Mouse (Mus musculus) frontal cortex, adult (tissue): ENCODE results near the gene Sgms2.
A peak's percentile ranks its signal among the peaks of the same experiment; 100 is the strongest.
"Not testable (repeated sequence)": the region's sequence is repeated elsewhere in the genome, so short reads cannot be mapped to it uniquely, and the experiment has no call there.

Experiments used
- ATAC-seq: cut with Nextera tagmentation; 2 replicates; pipeline ENCODE4 v1.9.2; 2017; ENCODE audit warnings: mild to moderate bottlenecking, moderate library complexity, mixed read lengths; ENCODE audit not compliant: low TSS enrichment

The Sgms2 gene

DNA sequence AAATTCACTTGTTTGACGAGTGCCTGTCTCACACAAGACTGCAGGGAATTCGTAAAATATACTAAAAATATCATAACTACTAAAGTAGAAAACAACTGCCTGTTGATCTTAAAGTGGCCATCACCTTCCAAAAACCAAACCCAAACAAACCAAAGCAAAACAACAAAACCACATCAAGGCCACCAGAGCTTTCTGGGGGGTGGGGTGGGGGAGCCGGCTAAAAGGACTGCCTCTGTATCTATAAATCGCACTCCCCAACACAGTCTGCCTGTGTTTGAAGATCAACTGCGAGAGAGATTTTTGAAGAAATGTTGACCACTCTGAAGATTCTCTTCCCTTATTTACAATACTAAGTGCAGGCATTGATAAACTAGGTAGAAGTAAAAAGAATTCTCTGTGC lies 133.0 kb downstream of the Sgms2 start:
- ATAC-seq: no peak

DNA sequence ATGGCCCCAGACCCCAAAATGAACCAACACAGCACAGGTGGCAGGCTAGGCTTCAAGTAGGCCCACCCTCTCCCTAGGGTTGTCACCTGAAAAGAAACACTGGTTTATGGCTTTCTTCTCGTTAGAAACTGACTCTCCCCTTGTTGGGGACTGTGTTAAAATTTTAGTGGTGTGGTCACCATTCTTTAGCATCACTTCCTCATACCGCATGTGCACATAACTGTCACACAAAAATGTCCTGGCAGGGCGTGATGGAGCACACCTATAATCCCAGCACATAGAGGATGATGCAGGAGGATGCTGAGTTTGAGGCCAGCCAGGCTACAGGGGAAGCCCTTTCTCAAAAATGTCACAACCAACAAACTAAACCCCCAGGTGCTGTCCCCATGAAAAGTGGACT lies 133.6 kb downstream of the Sgms2 start:
- no peak for ATAC-seq

DNA sequence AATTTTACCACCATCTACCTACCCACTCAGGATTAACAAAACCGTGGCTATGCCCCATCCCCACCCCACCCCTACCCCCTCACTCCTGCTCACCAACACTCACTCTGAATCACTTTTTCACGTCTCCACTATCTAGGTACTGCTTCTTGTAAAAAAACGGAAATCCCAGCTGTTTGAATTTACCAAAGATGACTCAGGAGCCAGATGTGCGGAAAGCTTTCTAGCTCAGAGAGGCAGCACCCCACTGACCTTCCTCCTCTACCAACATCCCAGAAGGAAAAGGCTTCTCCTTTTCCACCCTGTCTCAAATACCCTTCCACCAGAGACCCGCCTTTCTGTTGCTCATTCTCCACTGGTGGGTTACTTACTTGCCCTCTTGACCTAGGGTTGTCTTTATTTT lies 135.2 kb downstream of the Sgms2 start:
- no peak for ATAC-seq

GRCm38 (mm10) chr3:131350539-131350938 lies 140.7 kb downstream of the Sgms2 start:
- ATAC-seq: no peak

DNA sequence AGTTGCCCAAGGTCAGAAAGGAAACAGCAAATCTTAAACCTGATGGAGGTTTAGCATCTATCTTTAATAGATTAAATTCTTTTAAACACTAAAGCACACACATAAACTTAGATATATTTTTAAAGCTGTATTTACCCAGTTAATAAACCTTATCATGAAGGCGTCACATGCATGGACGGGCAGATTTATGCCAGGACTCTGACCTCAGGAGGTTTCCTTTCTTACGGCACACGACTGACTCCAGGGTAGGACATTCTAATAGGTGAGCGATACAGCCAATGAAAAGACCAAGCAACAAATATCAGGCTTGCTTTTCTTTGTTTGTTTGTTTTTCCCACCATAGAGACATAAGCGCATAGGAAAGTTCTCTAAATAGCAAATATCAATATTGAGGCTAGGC lies 142.2 kb downstream of the Sgms2 start:
- no peak for ATAC-seq

- no peak for ATAC-seq
These were observed 142.6 kb downstream of the Sgms2 start for GRCm38 (mm10) chr3:131348579-131348950.

- ATAC-seq: no peak
These were observed 143.2 kb downstream of the Sgms2 start for GRCm38 (mm10) chr3:131347831-131348578.

GRCm38 (mm10) chr3:131345903-131346302 lies 145.3 kb downstream of the Sgms2 start:
- no peak for ATAC-seq

- ATAC-seq: no peak
These were observed 147.9 kb downstream of the Sgms2 start for GRCm38 (mm10) chr3:131343311-131343710.

- no peak for ATAC-seq
These were observed 150.3 kb downstream of the Sgms2 start for GRCm38 (mm10) chr3:131340885-131341284.

- no peak for ATAC-seq
These were observed 151.9 kb downstream of the Sgms2 start for GRCm38 (mm10) chr3:131339280-131339679.

DNA sequence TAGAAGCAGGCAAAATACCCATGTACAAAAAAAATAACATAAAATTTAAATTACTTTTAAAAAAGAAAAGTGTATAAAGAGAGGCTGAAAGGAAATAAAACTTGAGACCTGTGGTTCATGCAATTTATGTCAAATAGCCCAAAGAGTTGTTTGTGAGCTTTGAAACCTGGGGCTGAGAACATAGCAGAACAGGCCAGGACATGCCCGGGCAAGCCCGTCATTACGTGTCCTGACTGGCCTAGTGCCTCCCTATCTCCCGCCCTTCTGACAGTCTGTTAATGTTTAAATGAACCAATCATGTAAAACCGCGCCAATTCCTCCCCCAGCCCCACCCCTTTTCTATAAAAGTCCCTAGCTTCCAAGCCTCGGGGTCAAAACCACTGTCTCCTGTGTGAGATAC lies 153.5 kb downstream of the Sgms2 start:
- not testable (repeated sequence) for ATAC-seq

- ATAC-seq: no peak
These were observed 154.6 kb downstream of the Sgms2 start for GRCm38 (mm10) chr3:131336629-131337028.

GRCm38 (mm10) chr3:131335117-131335547 lies 156.1 kb downstream of the Sgms2 start:
- ATAC-seq: no peak

DNA sequence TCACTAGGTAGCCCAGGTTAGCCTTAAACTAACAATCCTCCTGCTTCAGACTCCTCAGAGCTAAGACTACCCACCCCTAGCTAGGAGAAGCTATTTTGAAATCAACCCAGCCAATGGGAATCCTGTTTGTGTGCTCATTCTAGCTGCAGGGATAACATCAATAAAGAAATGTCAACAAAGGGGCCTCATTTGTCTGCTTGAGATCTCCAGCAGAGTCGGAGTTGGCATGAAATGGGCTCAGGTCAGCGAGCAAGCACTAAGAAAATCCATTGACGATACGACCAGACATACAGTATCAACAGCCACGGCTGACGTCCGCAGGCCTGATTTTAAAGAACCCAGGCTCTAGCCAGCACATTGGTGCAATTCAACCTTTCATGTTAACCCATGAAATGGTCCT lies 164.0 kb downstream of the Sgms2 start:
- no peak for ATAC-seq

DNA sequence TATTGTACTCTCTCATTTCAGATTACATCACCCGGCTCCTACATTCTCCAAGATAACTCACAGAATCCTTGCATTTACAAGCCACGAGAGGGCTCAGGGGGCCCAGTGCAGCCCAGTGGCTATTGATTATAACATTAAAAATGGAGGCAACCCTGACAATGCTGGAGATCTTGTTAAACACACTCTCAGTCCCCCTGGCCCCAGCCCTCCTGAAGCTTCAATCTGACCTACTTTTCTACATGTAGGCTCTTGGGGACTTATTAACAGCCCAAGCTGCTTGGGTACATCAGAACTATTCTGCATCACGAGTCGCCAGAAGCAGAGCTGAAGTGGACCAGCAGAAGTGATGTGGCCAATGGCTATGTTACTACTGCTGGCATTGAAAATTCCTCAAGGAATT lies 164.6 kb downstream of the Sgms2 start:
- ATAC-seq: no peak

- no peak for ATAC-seq
These were observed 169.0 kb downstream of the Sgms2 start for GRCm38 (mm10) chr3:131322081-131322815.

- ATAC-seq: peak; percentile 95
These were observed 171.0 kb downstream of the Sgms2 start for GRCm38 (mm10) chr3:131320184-131320583.

DNA sequence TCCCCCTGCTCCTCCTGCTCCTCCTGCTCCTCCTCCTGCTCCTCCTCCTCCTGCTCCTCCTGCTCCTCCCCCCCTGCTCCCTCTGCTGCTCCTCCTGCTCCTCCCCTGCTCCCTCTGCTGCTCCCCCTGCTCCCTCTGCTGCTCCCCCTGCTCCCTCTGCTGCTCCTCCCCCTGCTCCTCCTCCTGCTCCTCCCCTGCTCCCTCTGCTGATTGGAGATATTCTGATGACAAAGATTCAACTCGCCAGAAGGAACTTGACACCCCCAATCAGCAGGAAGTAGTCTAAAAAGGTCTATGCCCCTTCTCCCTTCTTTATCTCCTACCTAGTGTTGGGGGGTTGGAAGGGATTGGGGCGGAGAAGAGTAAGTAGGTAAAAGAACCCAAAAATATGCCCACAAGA lies 173.0 kb downstream of the Sgms2 start:
- no peak for ATAC-seq

- ATAC-seq: no peak
These were observed 174.1 kb downstream of the Sgms2 start for GRCm38 (mm10) chr3:131317126-131317525.

- no peak for ATAC-seq
These were observed 175.2 kb downstream of the Sgms2 start for GRCm38 (mm10) chr3:131315957-131316510.

GRCm38 (mm10) chr3:131312340-131312739 lies 178.9 kb downstream of the Sgms2 start:
- ATAC-seq: no peak

- ATAC-seq: no peak
These were observed 180.6 kb downstream of the Sgms2 start for GRCm38 (mm10) chr3:131310572-131310971.
